In the genomic region with DNA sequence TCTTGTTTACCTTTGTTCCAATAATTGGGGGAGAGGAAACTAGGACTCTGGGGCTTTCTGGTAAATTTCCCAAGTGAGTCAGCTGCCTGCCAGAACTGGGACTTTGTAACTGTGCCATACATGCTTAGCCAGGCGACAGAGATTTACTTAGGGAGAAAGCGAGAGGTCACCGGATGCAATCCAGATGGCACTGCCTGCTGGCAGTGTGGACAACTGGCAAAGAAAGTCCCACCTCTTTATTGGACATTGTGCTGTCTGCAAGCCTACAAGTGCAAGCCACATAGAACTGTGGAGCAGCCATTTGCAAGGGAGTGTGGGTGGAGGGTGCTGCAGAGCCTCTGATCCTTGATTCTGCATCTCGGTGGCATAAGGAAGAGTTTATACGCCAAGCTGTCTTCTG, we compare ENCODE assay signal across 8 mouse cellular contexts.
DNase-seq lines count a peak whose midpoint lies in the region; ATAC-seq and TF ChIP-seq lines count a peak whose summit lies in the region.
"Had no signal": no experiment of that assay in that cellular context is flagged by ENCODE, and none has a peak within 500 bp of the region (broad histone marks: within the 10 kb centered on the region; RNA-seq: fewer than 3 reads in every experiment).

No protein-coding gene starts in this region.

- H3K9ac ChIP-seq in stomach, embryonic 15.5 days, result no peak overlapping the region
- no peak overlapping the region for H3K9ac ChIP-seq in stomach, postnatal 0 days (ENCODE audit: low read length)
- H3K9ac ChIP-seq in forebrain, embryonic 16.5 days (replicated peaks; ENCODE audit: low read depth, low read length), result no peak overlapping the region

- H3K36me3 ChIP-seq in stomach, embryonic 15.5 days, result no peaks in the 10 kb centered on the region
- no peaks in the 10 kb centered on the region for H3K36me3 ChIP-seq in stomach, postnatal 0 days (ENCODE audit: control insufficient read depth, insufficient read depth, low read length)
- no peaks in the 10 kb centered on the region for H3K36me3 ChIP-seq in forebrain, embryonic 16.5 days (ENCODE audit: control insufficient read depth, insufficient read depth)

- no peak for TF ChIP-seq EP300 in stomach, postnatal 0 days (optimal IDR thresholded peaks at IDR 0.05)

- no peak overlapping the region for H3K4me2 ChIP-seq in stomach, embryonic 15.5 days
- H3K4me2 ChIP-seq in stomach, postnatal 0 days (replicated peaks; ENCODE audit: low read depth), result no peak overlapping the region
- no peak overlapping the region for H3K4me2 ChIP-seq in forebrain, embryonic 16.5 days (ENCODE audit: low read length)

- 62% methylated on average over 5 of the region's 5 CpGs for WGBS in stomach, embryonic 15.5 days
- 51% methylated on average over 5 of the region's 5 CpGs for WGBS in stomach, postnatal 0 days
- 34% methylated on average over 5 of the region's 5 CpGs for whole genome bisulfite sequencing in forebrain, embryonic 16.5 days

- H3K27me3 ChIP-seq in stomach, embryonic 15.5 days (replicated peaks), result no peaks in the 10 kb centered on the region
- H3K27me3 ChIP-seq in stomach, postnatal 0 days (ENCODE audit: control insufficient read depth, insufficient read depth, low read length), result no peaks in the 10 kb centered on the region
- no peaks in the 10 kb centered on the region; the same call in 1 of the 2 replicates for H3K27me3 ChIP-seq in forebrain, embryonic 16.5 days (replicated peaks; ENCODE audit: control insufficient read depth, insufficient read depth, low read length)

- no peak for ATAC-seq in stomach, embryonic 15.5 days (ENCODE audit: insufficient read depth, low FRiP score, low read depth)
- ATAC-seq in stomach, postnatal 0 days (ENCODE audit: low FRiP score, low TSS enrichment), result no peak
- peak; percentile 69 for ATAC-seq in forebrain, embryonic 16.5 days
- ATAC-seq in CD4-positive, CD25-positive, alpha-beta regulatory T cell, adult 4 months, result no peak

- intact Hi-C loops in left cerebral cortex, adult 2 months (cut with DNase I), result no loop called here
- intact Hi-C loops in gastrocnemius, adult 2 months (cut with DNase I), result no loop called here

- no peak for DNase-seq in stomach, postnatal 0 days (ENCODE audit: low spot score)
- peak; percentile 25 to 32 for DNase-seq in left cerebral cortex, adult 2 months (ENCODE audit: extremely low spot score in 1 of 2, low spot score in 2 of 2)
- DNase-seq in embryo, embryonic 9.5 days (ENCODE audit: extremely low spot score), result no peak
- no peak for DNase-seq in gastrocnemius, adult 2 months

- TF ChIP-seq CTCF in stomach, postnatal 0 days (IDR thresholded peaks at IDR 0.05; ENCODE audit: low read depth), result no peak
- no peak for TF ChIP-seq CTCF in left cerebral cortex, adult 2 months (IDR thresholded peaks at IDR 0.05)
- TF ChIP-seq CTCF in gastrocnemius, adult 2 months (IDR thresholded peaks at IDR 0.05), result no peak

- H3K9me3 ChIP-seq in stomach, embryonic 15.5 days, result no peaks in the 10 kb centered on the region
- H3K9me3 ChIP-seq in stomach, postnatal 0 days (ENCODE audit: control insufficient read depth, low read length), result no peaks in the 10 kb centered on the region
- no peaks in the 10 kb centered on the region for H3K9me3 ChIP-seq in forebrain, embryonic 16.5 days (ENCODE audit: control insufficient read depth, low read length)

- H3K4me3 ChIP-seq in stomach, embryonic 15.5 days (replicated peaks), result no peak overlapping the region
- no peak overlapping the region for H3K4me3 ChIP-seq in stomach, postnatal 0 days (ENCODE audit: low read depth, low read length)
- H3K4me3 ChIP-seq in forebrain, embryonic 16.5 days (replicated peaks; ENCODE audit: low read length), result no peak overlapping the region
- no peak overlapping the region for H3K4me3 ChIP-seq in left cerebral cortex, adult 2 months
- no peak overlapping the region for H3K4me3 ChIP-seq in gastrocnemius, adult 2 months
- H3K4me3 ChIP-seq: myocyte had no signal

- H3K4me1 ChIP-seq in stomach, embryonic 15.5 days, result no peaks in the 10 kb centered on the region
- H3K4me1 ChIP-seq in stomach, postnatal 0 days (replicated peaks; ENCODE audit: control insufficient read depth, insufficient read depth), result no peaks in the 10 kb centered on the region
- peaks cover 9% of the 10 kb centered on the region for H3K4me1 ChIP-seq in forebrain, embryonic 16.5 days (replicated peaks; ENCODE audit: control insufficient read depth, insufficient read depth, low read length)

- 0 out of 2 replicates have a peak overlapping the region, but pooled peaks have one; percentile 26 for H3K27ac ChIP-seq in stomach, embryonic 15.5 days
- H3K27ac ChIP-seq in stomach, postnatal 0 days (replicated peaks), result no peak overlapping the region; the same call in 1 of the 2 replicates
- H3K27ac ChIP-seq in forebrain, embryonic 16.5 days (ENCODE audit: low read length), result no peak overlapping the region
- H3K27ac ChIP-seq in left cerebral cortex, adult 2 months, result no peak overlapping the region
- no peak overlapping the region for H3K27ac ChIP-seq in gastrocnemius, adult 2 months

Comparison
In these comparisons a context has a peak if more than half of its experiments do, and no peak if none do; other contexts are left out.
1. DNase-seq: peak in left cerebral cortex, adult 2 months (2 of 2); none in stomach, postnatal 0 days (single experiment), embryo, embryonic 9.5 days (single experiment) and gastrocnemius, adult 2 months (single experiment).